ENCODE assay signal across 9 mouse cellular contexts in genomic region chr16:18383756-18384155, GRCm38 (mm10). TPM values are rescaled to one million over a fixed set of nuclear protein-coding genes. Genes with fewer than 3 reads are reported as not detected.
DNase-seq lines count a peak whose midpoint lies in the region; ATAC-seq and TF ChIP-seq lines count a peak whose summit lies in the region.
"Had no signal": no experiment of that assay in that cellular context is flagged by ENCODE, and none has a peak within 500 bp of the region (broad histone marks: within the 10 kb centered on the region; RNA-seq: fewer than 3 reads in every experiment).

No protein-coding gene starts in this region.

- no peaks in the 10 kb centered on the region for H3K36me3 ChIP-seq in liver, embryonic 13.5 days
- H3K36me3 ChIP-seq in liver, embryonic 11.5 days (ENCODE audit: control insufficient read depth, insufficient read depth, low read length), result no peaks in the 10 kb centered on the region
- no peaks in the 10 kb centered on the region for H3K36me3 ChIP-seq in neural tube, embryonic 13.5 days
- H3K36me3 ChIP-seq: embryonic facial prominence, embryonic 15.5 days had no signal

- no peak overlapping the region for H3K4me3 ChIP-seq in cerebellum, adult 2 months (replicated peaks; ENCODE audit: insufficient read depth, low read depth, low read length)
- H3K4me3 ChIP-seq in liver, embryonic 13.5 days (replicated peaks), result no peak overlapping the region
- no peak overlapping the region for H3K4me3 ChIP-seq in liver, embryonic 11.5 days (ENCODE audit: low read depth, low read length)
- H3K4me3 ChIP-seq in neural tube, embryonic 13.5 days, result no peak overlapping the region
- H3K4me3 ChIP-seq: embryonic facial prominence, embryonic 15.5 days had no signal

- intact Hi-C loops in left cerebral cortex, postnatal 4 days (cut with DNase I), result no loop called here

- H3K9me3 ChIP-seq in liver, embryonic 13.5 days (replicated peaks), result no peaks in the 10 kb centered on the region
- H3K9me3 ChIP-seq in liver, embryonic 11.5 days (ENCODE audit: control insufficient read depth, low read length), result no peaks in the 10 kb centered on the region
- H3K9me3 ChIP-seq in neural tube, embryonic 13.5 days, result no peaks in the 10 kb centered on the region
- H3K9me3 ChIP-seq: embryonic facial prominence, embryonic 15.5 days had no signal

- WGBS in cerebellum, adult 2 months, result 61% methylated on average over 3 of the region's 3 CpGs
- 72% methylated on average over 3 of the region's 3 CpGs for WGBS in liver, embryonic 13.5 days (ENCODE audit: insufficient replicate concordance)
- 31% methylated on average over 3 of the region's 3 CpGs for WGBS in liver, embryonic 11.5 days
- 10% methylated on average over 3 of the region's 3 CpGs for WGBS in neural tube, embryonic 13.5 days

- 0 out of 2 replicates have a peak overlapping the region, but pooled peaks have one; percentile 9 for H3K27ac ChIP-seq in cerebellum, adult 2 months (ENCODE audit: insufficient read depth, low read length)
- 0 out of 2 replicates have a peak overlapping the region, but pooled peaks have one; percentile 9 for H3K27ac ChIP-seq in liver, embryonic 13.5 days
- no peak overlapping the region for H3K27ac ChIP-seq in liver, embryonic 11.5 days (ENCODE audit: low read depth, low read length)
- peak overlapping the region; percentile 54 for H3K27ac ChIP-seq in neural tube, embryonic 13.5 days (replicated peaks)
- H3K27ac ChIP-seq: embryonic facial prominence, embryonic 15.5 days had no signal

- TF ChIP-seq POLR2A in cerebellum, adult 2 months (IDR thresholded peaks at IDR 0.05; ENCODE audit: borderline replicate concordance, insufficient read depth, low read length), result no peak

- no peak for DNase-seq in cerebellum, adult 2 months
- DNase-seq in cerebellum, postnatal 4 days (ENCODE audit: low spot score in 2 of 2), result no peak
- no peak for DNase-seq in liver, embryonic 13.5 days
- no peak for DNase-seq in liver, embryonic 11.5 days (ENCODE audit: low spot score)
- DNase-seq in kidney, adult 8-10 months, result peak; percentile 68 to 81
- no peak for DNase-seq in cerebellum, adult 8-10 months
- no peak for DNase-seq in left cerebral cortex, postnatal 4 days

- H3K4me2 ChIP-seq in liver, embryonic 13.5 days, result no peak overlapping the region
- H3K4me2 ChIP-seq in liver, embryonic 11.5 days, result no peak overlapping the region
- H3K4me2 ChIP-seq in neural tube, embryonic 13.5 days, result no peak overlapping the region
- H3K4me2 ChIP-seq: embryonic facial prominence, embryonic 15.5 days had no signal

- ATAC-seq in liver, embryonic 13.5 days (ENCODE audit: low read depth), result no peak
- ATAC-seq in liver, embryonic 11.5 days (replicated peaks; ENCODE audit: low FRiP score), result no peak
- no peak for ATAC-seq in neural tube, embryonic 13.5 days (ENCODE audit: low read depth)

- H3K9ac ChIP-seq in liver, embryonic 13.5 days, result no peak overlapping the region
- H3K9ac ChIP-seq in liver, embryonic 11.5 days (ENCODE audit: low read depth, low read length), result no peak overlapping the region
- no peak overlapping the region for H3K9ac ChIP-seq in neural tube, embryonic 13.5 days
- H3K9ac ChIP-seq: embryonic facial prominence, embryonic 15.5 days had no signal

- no peaks in the 10 kb centered on the region for H3K27me3 ChIP-seq in cerebellum, adult 2 months (ENCODE audit: control insufficient read depth, insufficient read depth, low read length)
- no peaks in the 10 kb centered on the region for H3K27me3 ChIP-seq in liver, embryonic 13.5 days
- H3K27me3 ChIP-seq in liver, embryonic 11.5 days (replicated peaks; ENCODE audit: control insufficient read depth, insufficient read depth, low read length), result no peaks in the 10 kb centered on the region
- H3K27me3 ChIP-seq in neural tube, embryonic 13.5 days, result no peaks in the 10 kb centered on the region
- H3K27me3 ChIP-seq: embryonic facial prominence, embryonic 15.5 days had no signal

- peaks cover 43% of the 10 kb centered on the region for H3K4me1 ChIP-seq in cerebellum, adult 2 months (ENCODE audit: control insufficient read depth, insufficient read depth, low read length)
- H3K4me1 ChIP-seq in liver, embryonic 13.5 days (replicated peaks), result peaks cover 46% of the 10 kb centered on the region
- peaks cover 24% of the 10 kb centered on the region for H3K4me1 ChIP-seq in liver, embryonic 11.5 days (replicated peaks; ENCODE audit: control insufficient read depth, insufficient read depth, low read length)
- peaks cover 98% of the 10 kb centered on the region for H3K4me1 ChIP-seq in neural tube, embryonic 13.5 days (replicated peaks)

- TF ChIP-seq CTCF in cerebellum, adult 2 months (IDR thresholded peaks at IDR 0.05; ENCODE audit: borderline replicate concordance, insufficient read depth, low read depth, low read length), result no peak

RNA-seq across cellular contexts. Expression of gene Arvcf, which starts 35.8 kb away (rescaled TPM):
- polyA plus RNA-seq in cerebellum, adult 2 months (2012; rRNA removed), result 34.7 and 38.7 TPM in 2 replicates
- 7.6 and 7.9 TPM in 2 replicates for polyA plus RNA-seq in liver, embryonic 13.5 days (2015; fragmentation: Nextera tagmentation; extraction: Ambion mirVana)
- polyA plus RNA-seq in liver, embryonic 11.5 days (2014; fragmentation: Nextera tagmentation; extraction: Ambion mirVana), result 13.8 and 15.5 TPM in 2 replicates
- 85.2 and 93.6 TPM in 2 replicates for polyA plus RNA-seq in neural tube, embryonic 13.5 days (2015; fragmentation: Nextera tagmentation; extraction: Ambion mirVana)
- 10 to 100 TPM; 74.7 to 80.3 TPM for total RNA-seq in left cerebral cortex, postnatal 4 days (2021)

RNA-seq across cellular contexts. Expression of gene Tango2, which starts 35.9 kb away (rescaled TPM):
- 202 and 210 TPM in 2 replicates for polyA plus RNA-seq in cerebellum, adult 2 months (2012; rRNA removed)
- 69.6 and 71.4 TPM in 2 replicates for polyA plus RNA-seq in liver, embryonic 13.5 days (2015; fragmentation: Nextera tagmentation; extraction: Ambion mirVana)
- 104 and 109 TPM in 2 replicates for polyA plus RNA-seq in liver, embryonic 11.5 days (2014; fragmentation: Nextera tagmentation; extraction: Ambion mirVana)
- 74.0 and 79.5 TPM in 2 replicates for polyA plus RNA-seq in neural tube, embryonic 13.5 days (2015; fragmentation: Nextera tagmentation; extraction: Ambion mirVana)
- total RNA-seq in left cerebral cortex, postnatal 4 days (2021), result 10 to 100 TPM; 75.0 to 84.7 TPM

RNA-seq across cellular contexts. Expression of gene Txnrd2, which starts 42.4 kb away (rescaled TPM):
- 20.6 and 23.1 TPM in 2 replicates for polyA plus RNA-seq in cerebellum, adult 2 months (2012; rRNA removed)
- 105 and 112 TPM in 2 replicates for polyA plus RNA-seq in liver, embryonic 13.5 days (2015; fragmentation: Nextera tagmentation; extraction: Ambion mirVana)
- polyA plus RNA-seq in liver, embryonic 11.5 days (2014; fragmentation: Nextera tagmentation; extraction: Ambion mirVana), result 83.7 and 91.8 TPM in 2 replicates
- polyA plus RNA-seq in neural tube, embryonic 13.5 days (2015; fragmentation: Nextera tagmentation; extraction: Ambion mirVana), result 20.3 and 22.8 TPM in 2 replicates
- total RNA-seq in left cerebral cortex, postnatal 4 days (2021), result 10 to 100 TPM; 22.2 to 24.0 TPM

RNA-seq across cellular contexts. Expression of gene Comt, which starts 42.9 kb away (rescaled TPM):
- polyA plus RNA-seq in cerebellum, adult 2 months (2012; rRNA removed), result 145 and 146 TPM in 2 replicates
- 109 and 110 TPM in 2 replicates for polyA plus RNA-seq in liver, embryonic 13.5 days (2015; fragmentation: Nextera tagmentation; extraction: Ambion mirVana)
- polyA plus RNA-seq in liver, embryonic 11.5 days (2014; fragmentation: Nextera tagmentation; extraction: Ambion mirVana), result 140 and 141 TPM in 2 replicates
- polyA plus RNA-seq in neural tube, embryonic 13.5 days (2015; fragmentation: Nextera tagmentation; extraction: Ambion mirVana), result 86.4 and 93.2 TPM in 2 replicates
- 10 to 100 TPM; 55.5 to 57.3 TPM for total RNA-seq in left cerebral cortex, postnatal 4 days (2021)

Comparison
In these comparisons a context has a peak if more than half of its experiments do, and no peak if none do; other contexts are left out.
1. DNase-seq: peak in kidney, adult 8-10 months (2 of 2); none in cerebellum, adult 2 months (0 of 2), cerebellum, postnatal 4 days (0 of 2), liver, embryonic 13.5 days (single experiment), liver, embryonic 11.5 days (single experiment), cerebellum, adult 8-10 months (single experiment) and left cerebral cortex, postnatal 4 days (single experiment).